Mouse (Mus musculus) lung, postnatal 0 days (tissue): ENCODE measurements around the gene Rbms2.

Experiments
- CTCF ChIP-seq: IDR thresholded peaks from 2 replicates; pipeline ENCODE4 v1.5.1; 2016; ENCODE audit warnings: antibody characterized with exemption, mild to moderate bottlenecking
- EP300 ChIP-seq: IDR thresholded peaks from 2 replicates; pipeline ENCODE4 v1.6.1; 2016; ENCODE audit warnings: antibody characterized with exemption, mild to moderate bottlenecking, control low read depth

GRCm38 (mm10) chr10:128095003-128095636, 85.0 kb downstream of the Rbms2 start:
- no peak for TF ChIP-seq CTCF
- no peak for TF ChIP-seq EP300
